Mouse (Mus musculus) heart, postnatal 25 days (tissue): ENCODE data around the gene Klf1. TPM values are rescaled to one million over a fixed set of nuclear protein-coding genes. Genes with fewer than 3 reads are reported as not detected.

Experiments
- DNase-seq: peaks from one replicate; pipeline ENCODE4 v3.0.0; 2022; ENCODE audit warnings: low spot score
- intact Hi-C: fragments of 180-260 bp; cut with DNase I; formaldehyde crosslinking; loops from one replicate; pipeline ENCODE4 v1.15.1; 2025
- total RNA-seq, 2 experiments: library from RNA; stranded (reverse); gene quantifications; 2 replicates each; pipeline ENCODE4 v1.2.3; 2021

The Klf1 gene
- total RNA-seq, 2 experiments from 2014 or later: not detected

DNA sequence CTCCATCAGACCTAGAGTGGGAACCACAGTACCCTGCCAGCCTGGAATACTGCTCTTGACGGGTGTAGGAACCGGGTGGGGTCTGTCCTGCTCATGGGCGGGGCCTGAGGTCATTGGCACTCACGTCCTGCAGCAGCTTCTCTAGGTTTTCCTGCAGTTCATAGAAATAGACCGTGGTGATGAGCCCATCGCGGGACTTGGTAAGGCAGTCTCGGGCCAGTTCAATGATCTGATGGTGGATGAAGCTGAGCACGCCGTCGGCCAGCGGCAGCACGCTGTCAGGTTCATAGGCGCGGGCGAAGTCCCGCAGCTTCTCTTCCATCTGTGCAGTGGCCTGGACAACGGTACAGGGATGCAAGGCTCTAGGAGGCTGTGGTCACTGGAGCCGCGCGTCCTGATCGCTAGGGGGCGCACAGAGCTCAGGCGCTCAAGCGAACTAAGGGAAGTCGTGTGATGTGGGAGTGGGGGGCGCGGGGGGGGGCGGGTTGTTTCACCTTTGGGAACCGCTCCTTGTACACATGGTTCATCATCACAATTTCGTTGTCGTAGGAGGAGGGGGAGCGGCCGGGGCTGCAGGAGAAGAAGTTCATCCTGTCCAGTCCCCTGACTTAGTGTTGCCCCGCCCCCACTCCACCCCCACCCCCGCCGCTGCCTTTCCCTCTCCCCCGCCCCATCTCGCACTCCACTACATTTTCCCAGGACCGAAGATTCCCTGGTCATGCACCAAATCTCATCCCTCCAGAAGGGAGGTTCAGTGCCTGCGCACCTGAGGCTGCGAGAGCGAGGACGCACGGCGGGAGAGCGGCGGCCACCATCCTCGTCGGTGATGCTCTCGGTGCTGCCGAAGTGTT lies 27.0 kb downstream of the Klf1 start:
- intact Hi-C loops: loop anchor here (2.0 kb wide), 1 partner anchor 68 kb away; no protein-coding TSS in a partner anchor

DNA sequence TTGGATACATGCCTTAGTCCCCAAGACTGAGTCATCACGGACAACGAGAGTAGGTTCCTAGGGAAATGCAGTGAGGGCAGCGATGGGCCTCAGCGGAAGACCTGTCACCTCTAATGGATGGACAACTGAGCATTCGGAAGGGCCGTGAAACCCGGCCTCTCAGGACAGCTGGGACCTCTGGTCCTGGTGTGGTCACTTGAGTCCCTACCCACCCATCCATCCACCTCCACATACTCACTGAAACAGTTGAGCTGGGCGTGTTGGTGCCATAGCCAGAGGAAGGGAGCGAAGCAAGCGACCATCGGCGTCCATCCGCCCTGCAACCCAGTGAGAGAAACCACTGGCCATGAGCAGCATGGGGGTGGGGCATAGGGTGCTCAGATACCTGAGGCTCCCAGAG lies 28.9 kb downstream of the Klf1 start:
- intact Hi-C loops: no loop called here
- no peak for DNase-seq

More for the DNA sequence above, 27.0 kb downstream of the Klf1 start:
- DNase-seq: no peak

DNA sequence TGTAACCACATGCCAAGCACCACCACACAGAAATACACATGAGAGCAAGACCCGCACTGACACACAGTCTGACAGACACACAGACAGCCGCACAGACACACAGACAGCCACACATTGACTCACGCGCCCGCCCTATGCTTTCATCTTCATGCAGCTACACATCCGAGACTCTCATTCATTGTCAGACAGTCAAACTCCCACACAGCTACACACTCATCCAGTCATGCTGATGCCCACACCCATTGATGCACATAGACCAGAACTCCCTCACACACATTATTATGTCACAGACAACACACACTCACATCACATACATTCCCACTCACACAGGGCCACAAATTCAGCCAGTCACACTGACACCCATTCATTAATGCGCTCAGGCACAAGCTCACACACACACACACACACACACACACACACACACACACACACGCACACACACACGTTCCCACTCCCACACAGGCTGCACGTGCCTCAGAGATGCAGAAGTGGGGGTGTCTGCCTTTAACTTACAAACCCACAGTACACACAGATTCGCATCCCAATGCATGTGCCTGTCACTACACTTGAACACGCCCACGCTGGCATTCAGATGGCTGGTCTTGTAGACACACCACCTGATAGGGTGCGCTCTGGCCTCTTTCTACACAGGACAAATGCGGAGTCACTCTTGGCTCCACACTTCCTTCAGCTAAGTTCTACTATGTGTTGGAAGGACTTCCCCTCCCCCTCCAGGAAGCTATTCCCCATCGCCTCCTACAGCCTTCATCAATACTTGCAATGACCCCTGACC lies 32.2 kb downstream of the Klf1 start:
- intact Hi-C loops: no loop called here
- no peak for DNase-seq

DNA sequence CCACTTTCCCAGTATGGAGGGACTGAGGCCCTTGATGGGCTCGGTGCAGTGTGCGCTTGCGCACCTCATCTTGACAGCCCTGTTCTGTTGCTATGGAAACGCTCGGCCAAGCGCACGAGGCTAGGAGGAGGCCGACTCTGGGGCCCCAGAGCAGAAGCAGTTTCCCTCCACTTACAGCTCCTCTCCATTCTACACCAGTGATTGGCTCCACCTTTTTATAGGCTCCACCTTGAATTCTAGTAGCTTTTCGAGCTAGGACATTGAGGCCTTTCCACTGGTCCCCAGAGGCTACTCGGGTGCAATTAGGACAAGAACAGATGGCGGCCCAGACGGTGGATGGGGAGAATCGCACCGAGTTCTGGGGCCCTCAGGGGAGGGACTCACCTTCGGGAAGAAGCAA lies 33.1 kb downstream of the Klf1 start:
- intact Hi-C loops: no loop called here
- no peak for DNase-seq

DNA sequence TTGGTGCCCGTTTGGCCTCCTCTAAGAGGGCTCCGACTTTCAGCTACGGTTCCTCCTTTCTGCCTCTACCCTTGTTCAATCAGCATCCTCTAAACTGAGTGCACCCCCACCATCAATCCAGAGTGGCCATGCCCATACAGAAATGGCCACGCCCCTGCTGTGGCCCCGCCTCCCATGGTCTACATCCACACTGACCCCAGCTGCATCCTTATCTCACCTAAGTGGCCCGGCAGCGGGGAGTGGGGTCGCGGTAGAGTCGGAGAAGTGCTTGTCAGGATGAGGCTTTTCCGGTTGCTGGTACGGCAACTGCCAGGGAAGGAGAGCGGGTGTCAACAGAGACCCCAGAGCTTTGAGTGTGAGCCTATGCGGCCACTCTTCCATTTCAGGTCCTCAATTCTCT lies 33.8 kb downstream of the Klf1 start:
- DNase-seq: no peak
- intact Hi-C loops: no loop called here

DNA sequence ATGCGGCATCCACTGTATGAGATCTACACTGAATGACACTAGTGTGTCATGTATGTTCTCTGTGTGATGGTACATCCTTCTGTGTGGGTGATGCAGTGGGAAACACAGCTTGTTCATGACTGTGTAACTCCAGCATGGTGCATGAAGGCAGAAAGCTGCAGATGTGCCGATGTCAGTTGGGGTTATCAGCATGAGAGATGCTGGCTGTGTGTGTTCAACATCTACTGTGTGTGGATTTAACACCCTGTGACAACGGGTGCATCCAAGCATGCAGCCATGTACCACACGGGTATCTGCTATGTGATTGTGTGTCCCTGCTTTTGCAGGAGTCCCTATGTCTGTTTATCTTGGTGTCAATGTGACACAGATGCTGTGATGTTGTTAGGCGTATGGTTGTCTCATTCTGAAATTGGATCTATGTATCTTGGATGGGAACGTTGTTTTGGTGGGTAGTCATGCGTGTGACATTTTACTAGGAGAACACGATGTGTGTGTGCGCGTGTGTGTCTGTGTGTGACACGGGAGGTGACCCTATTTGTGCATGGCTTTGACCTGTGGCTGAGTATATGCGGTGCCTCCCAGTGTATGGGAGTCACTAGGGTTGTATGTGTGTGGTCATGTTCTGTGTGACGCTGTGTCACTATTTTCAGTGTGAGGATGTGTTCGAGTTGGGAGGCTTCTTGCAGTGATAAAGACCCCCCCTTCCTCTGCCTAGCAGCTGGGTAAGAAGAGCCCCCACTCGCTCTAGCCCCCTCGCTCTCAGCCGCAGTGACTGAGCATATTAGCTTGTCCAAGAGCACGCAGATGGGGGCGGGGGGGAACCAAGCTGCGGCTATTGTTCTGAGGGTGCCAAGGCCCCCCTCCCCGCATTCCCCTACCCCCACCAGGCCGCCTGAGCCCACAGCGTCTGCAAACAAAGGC lies 34.6 kb downstream of the Klf1 start:
- no peak for DNase-seq
- intact Hi-C loops: no loop called here

DNA sequence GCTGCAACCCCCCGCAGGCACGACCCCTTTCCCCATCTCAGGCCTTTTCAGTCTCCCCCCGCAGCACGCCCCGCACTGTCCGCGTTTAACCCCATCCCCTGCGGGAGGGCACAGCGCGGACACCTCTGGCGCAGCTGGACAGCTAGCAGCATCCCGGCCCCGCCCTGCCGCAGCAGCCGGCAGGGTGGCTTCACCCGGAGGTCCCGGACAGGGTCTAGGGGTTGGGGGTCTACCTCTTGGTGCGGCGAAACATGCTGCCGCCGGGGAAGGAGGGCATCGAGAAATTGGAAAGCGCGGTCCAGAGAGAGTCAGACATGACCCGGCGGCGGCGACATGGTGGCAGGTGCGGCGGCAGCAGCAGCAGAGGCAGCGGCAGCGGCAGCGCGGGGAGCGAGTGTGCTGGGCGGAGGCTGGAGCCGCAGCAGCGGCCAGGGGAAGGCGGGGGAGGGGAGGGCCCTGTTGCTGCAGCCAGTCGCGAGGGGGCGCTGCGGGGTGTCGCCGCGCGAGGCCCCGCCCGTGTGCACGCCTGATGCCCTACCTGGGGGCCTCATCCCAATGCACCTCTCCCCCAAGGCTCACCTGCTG lies 35.3 kb downstream of the Klf1 start, which contains the start of gene Mast1:
TSS of gene Mast1 (minus strand) at position 398 of the 585 bp plus-strand sequence.
- no peak for DNase-seq
- intact Hi-C loops: no loop called here

DNA sequence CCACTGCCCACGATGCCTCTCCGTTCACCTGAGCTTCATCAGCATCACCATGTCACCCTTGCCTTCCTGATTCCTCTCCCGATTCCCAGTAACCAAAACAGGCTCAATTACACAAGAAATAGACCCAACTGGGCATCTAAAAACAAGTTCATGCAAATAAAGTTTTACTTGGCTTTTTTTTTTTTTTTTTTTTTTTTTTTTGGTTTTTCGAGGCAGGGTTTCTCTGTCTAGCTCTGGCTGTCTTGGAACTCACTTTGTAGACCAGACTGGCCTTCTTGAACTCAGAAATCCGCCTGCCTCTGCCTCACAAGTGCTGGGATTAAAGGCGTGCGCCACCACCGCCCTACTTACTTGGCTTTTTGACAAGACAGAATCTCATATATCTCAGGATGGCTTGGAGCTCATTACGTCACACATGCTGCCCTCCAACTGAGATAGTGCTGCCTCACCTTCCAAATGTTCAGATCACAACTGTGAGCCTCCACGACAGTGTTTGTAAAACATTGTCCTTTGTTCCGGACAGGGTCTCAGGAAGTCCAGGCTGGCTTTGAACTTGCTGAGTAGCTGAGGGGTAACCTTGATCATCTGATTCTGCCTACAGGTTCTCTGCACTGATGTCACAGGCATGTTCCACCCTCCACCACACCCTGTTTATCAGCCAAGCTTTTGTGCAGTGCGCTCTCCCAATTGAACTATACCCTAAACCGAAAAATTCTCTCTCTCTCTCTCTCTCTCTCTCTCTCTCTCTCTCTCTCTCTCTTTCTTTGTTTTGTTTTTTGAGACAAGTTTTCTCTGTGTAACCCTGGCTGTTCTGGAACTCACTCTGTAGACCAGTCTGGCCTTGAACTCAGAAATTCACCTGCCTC lies 36.1 kb downstream of the Klf1 start:
- no peak for DNase-seq
- intact Hi-C loops: no loop called here

DNA sequence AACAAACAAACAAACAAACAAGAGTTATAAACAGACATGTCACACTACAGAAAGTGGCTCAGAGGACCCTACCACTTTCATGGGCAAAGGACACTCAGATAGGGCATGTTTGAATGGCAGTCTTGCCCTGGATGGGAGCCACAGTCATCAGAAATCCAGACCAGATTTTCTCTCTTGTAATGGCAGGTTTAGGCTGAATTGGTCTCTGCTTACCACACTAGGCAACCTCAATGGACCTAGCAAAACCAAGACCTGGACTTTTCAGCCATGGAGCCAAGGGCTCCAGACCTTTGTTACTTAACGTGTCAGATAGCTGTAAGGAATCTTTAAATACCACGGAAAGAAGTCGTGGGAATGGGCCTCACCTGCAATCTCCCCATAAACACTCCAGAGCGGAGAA lies 42.0 kb downstream of the Klf1 start:
- DNase-seq: no peak
- intact Hi-C loops: no loop called here

DNA sequence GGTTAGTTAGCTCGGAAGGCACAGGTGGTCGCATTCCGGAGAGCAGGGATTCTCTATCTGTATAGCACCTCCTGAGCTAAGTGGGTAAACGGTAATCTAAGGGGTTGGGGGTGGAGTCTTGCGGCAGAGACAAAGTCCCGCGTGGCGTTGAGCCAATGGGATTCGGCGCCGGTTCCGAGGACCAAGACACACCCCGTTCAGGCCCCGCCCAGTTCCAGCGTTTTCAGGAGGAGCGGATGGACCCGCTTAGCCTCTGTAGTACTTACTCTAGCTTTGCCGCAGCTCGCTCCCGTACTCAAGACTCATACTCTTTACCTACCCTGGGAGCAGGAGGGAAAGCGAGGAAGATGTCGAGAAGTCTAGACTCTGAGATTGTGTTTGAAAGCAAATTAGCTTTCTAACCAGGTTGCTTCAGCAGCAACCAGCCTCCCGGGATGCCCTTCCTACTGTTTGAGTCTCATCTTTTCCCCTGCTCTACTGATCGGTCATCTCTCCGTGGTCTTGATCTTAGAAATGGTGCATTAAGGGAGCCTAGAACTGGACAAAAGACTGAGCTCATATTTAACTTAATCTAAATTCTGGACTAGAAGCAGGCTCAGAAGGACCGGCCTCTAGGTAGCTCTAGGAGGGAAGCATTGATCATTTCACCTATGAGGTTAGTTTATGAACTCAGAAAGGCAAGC lies 42.9 kb downstream of the Klf1 start:
- DNase-seq: no peak
- intact Hi-C loops: no loop called here

DNA sequence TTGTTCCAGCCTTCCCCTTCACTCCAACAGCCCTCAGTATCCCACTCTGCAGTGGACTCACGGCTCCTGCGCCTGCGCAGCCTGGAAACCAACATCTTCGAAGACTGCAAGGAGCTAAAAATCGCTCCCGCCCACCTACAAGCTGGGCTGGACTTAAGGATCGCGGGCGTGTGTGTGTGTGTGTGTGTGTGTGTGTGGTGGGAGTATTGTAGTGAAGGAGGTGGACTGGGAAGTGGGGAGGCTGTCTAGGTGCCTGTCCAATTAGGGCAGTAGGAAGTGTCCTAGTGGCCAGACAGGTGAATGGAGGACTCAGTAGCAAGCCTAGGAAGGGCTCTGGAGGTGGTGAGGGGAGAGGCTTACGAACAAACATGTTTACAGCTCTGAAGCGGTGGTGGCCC lies 43.5 kb downstream of the Klf1 start:
- intact Hi-C loops: no loop called here
- no peak for DNase-seq

DNA sequence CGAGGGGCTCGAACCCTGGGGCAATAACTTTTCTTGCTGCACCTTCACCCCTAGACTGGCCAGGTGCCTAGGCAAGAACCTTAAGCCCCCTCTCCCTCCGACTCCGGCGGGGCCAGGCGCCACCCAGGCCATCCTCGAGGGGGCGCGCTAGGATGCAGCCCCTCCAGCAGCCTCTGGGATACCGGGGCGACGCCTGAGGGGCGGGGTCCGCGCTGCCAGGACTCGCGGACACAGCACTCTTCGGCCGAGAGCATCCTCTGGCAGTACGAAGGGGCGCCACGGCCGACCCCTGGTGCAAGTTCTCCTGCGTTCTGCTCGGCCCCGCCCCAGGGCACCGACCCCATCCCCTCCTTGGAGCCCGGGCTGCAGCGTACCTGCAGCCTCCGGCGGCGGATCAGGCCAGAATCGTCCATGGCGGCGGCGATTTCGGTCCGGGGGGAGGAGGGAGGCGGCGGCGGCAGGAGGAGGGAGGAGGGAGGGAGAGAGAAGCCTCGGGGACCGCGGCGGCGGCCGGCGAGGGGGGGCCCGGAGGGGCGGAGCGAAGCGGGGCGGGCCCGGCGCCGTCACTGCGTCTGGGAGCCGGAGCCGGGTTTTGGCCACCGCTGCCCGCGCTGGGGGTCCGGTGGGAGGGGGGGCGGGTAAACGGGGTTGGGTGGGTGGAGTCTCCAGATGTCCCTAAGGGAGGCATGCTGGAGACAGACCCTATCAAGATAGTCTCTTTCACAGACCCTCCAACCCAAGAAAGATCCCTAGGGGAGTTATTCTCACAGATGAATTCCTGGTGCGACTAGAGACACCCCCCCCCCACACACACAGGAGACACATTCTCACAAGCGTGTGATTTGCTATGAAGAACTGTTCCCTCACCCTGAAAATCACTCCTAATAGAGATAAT lies 44.2 kb downstream of the Klf1 start:
- no peak for DNase-seq
- intact Hi-C loops: no loop called here

DNA sequence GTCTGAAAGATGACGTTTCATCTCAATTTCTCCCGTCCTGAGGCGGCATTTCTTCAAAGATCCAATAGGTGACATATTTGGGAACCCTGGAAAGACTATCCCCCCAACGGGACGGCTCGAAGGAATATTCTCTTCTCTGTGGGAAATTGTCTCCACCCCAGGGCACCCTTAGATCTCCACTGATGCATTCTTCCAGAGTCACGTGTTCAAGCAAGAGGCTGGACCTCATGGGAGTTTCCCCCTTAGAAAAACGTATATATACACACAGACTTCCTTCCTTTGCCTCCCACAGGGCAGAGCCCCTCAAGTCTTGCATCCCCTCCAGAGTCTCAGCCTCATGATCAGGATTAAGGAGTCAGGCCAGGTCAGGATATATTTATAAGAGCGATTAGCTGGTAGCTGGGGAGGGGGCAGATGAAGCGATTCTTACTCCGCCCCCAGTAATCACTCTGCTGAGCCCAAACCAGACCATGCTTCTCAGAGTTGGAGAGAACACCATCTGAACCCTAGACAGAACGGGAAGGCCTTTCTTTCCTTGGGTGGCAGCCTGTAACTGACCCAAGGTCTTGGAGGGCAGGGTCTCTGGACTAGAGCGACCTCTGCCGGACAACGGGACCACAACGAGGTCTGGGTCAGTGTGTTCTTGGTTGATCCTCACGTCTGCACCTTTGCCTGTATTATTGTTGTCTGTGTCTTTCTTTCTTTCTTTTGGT lies 45.0 kb downstream of the Klf1 start, which contains the start of gene Rtbdn:
TSS of gene Rtbdn (plus strand) at position 464 of the 713 bp plus-strand sequence.
- DNase-seq: no peak
- intact Hi-C loops: no loop called here

DNA sequence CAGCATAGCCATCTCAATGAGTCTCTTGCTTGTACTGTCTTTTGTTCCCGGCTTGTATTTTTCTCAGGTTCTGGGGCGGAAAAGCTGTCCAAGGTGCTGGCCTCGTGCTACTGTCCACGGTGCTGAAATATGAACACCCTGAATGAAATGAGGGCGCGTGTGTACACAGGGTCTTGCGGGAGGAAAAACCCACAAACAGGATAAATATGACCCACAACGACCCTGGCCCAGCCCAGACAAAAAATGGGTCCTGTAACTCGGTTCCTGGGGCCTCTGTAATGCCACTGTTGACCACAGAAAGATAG lies 45.5 kb downstream of the Klf1 start:
- DNase-seq: no peak
- intact Hi-C loops: no loop called here

DNA sequence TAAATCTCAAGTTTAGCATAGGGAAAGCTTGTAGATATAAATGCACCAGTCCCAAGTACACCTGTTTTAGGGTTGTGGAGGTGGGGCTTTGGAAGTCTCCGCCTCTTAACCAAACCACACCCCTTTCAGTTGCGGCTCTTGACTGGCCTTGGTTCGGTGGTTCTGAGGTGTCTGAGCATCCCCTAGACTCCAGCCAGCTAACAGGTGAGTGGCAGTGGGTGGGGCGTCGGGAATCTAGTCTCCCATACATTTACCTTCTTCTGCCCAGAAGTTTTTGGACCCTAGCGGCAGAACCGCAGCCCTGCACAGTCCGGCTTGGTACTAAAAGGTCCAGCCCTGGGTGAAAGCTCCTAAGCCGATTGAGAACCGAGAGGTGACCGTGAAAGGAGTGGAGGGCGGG lies 48.0 kb downstream of the Klf1 start:
- no peak for DNase-seq
- intact Hi-C loops: no loop called here

DNA sequence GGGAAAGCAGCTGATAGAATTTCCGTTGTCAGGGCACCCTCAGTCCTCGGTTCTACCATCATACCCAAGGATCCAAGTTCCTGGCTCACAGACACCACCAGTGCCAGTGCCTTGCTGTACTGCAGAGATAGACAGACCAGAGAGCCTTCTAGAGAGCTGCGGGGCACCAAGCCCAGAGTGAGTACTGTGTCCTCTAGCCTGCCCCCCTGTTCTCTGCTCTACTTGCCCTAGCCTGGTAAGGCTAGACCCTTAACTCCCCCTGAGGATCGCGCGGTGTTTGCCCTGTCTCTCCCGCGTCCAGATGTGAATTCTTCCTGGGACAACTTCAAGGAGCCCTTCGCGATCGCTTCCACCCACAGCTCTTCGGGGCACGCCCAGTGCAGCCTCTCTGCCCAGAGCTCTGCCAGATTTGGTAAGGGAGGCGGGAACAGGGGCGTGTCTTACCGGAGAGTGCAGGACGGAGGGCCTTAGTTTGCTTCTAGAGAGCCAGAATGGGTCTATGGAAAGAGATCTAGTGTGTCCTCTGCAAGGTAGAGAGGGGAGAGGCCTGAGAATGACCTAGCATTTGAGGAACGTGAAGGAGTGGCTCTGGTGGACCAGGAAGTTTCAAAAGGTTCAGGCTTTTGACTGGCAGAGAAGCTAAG lies 51.0 kb downstream of the Klf1 start:
- intact Hi-C loops: no loop called here
- DNase-seq: no peak
